Mouse (Mus musculus) heart, embryonic 16.5 days (tissue): ENCODE results near the gene Sema4c. TPM values are rescaled to one million over a fixed set of nuclear protein-coding genes. Genes with fewer than 3 reads are reported as not detected.

Source experiments
- ATAC-seq: fragments of 200-750 bp; cut with Nextera tagmentation; replicated peaks from 2 replicates; pipeline ENCODE4 v1.8.0; 2017; ENCODE audit warnings: moderate number of reproducible peaks; ENCODE audit not compliant: insufficient read depth, low FRiP score; ENCODE audit errors: extremely low read depth
- H3K27ac ChIP-seq: fragments of 300-500 bp; sonication (generic); 2 replicates; pipeline ENCODE4 v1.5.1; 2014; ENCODE audit warnings: mild to moderate bottlenecking, low read length, control low read depth, moderate library complexity
- H3K27me3 ChIP-seq: fragments of 300-500 bp; sonication (generic); 2 replicates; pipeline ENCODE4 v1.6.1; 2014; ENCODE audit warnings: low read length, mixed read lengths; ENCODE audit not compliant: control insufficient read depth, insufficient read depth
- H3K36me3 ChIP-seq: fragments of 300-500 bp; sonication (generic); 2 replicates; pipeline ENCODE4 v1.6.1; 2014; ENCODE audit not compliant: control insufficient read depth, insufficient read depth
- H3K4me1 ChIP-seq: fragments of 300-500 bp; sonication (generic); 2 replicates; pipeline ENCODE4 v1.6.1; 2014; ENCODE audit warnings: low read length, mixed read lengths; ENCODE audit not compliant: control insufficient read depth, insufficient read depth
- H3K4me2 ChIP-seq: fragments of 300-500 bp; sonication (generic); 2 replicates; pipeline ENCODE4 v1.6.1; 2014; ENCODE audit warnings: low read depth, mild to moderate bottlenecking, control low read depth, low read length
- H3K4me3 ChIP-seq: fragments of 300-500 bp; sonication (generic); 2 replicates; pipeline ENCODE4 v1.5.1; 2014; ENCODE audit warnings: mild to moderate bottlenecking, control low read depth, low read length
- H3K9ac ChIP-seq: fragments of 300-500 bp; sonication (generic); 2 replicates; pipeline ENCODE4 v1.6.1; 2014; ENCODE audit warnings: low read length, control low read depth
- H3K9me3 ChIP-seq: fragments of 300-500 bp; sonication (generic); replicated peaks from 2 replicates; pipeline ENCODE4 v1.6.1; 2016; ENCODE audit warnings: low read length; ENCODE audit not compliant: control insufficient read depth
- WGBS: fragments of 180-500 bp; shearing (Covaris S2); extraction: QIAGEN DNeasy Blood & Tissue Kit; methylation state at CpG from one replicate; pipeline ENCODE4 v1.1.7; 2014; 5-methylcytosine and 5-hydroxymethylcytosine counted together
- polyA plus RNA-seq: library from polyadenylated mRNA; unstranded; fragments of >200 nt; fragmentation: Nextera tagmentation; extraction: Ambion mirVana; gene quantifications from 2 replicates; pipeline ENCODE4 v1.2.1, GENCODE M21; 2015

The Sema4c gene
- polyA plus RNA-seq, 1 experiment from 2014 or later: 7.8 TPM

- Histone ChIP-seq H3K27me3 (no peaks in the 10 kb centered on the region), H3K27ac (no peak overlapping the region), H3K9me3 (no peaks in the 10 kb centered on the region), H3K4me3 (no peak overlapping the region), H3K36me3 (no peaks in the 10 kb centered on the region), H3K9ac (no peak overlapping the region), H3K4me2 (no peak overlapping the region), H3K4me1 (peaks cover 37% of the 10 kb centered on the region)
- 29% methylated on average over 1 of the region's 1 CpGs for WGBS
- no peak for ATAC-seq
Observed at GRCm38 (mm10) chr1:36593099-36593498, 35.0 kb upstream of the Sema4c start.

GRCm38 (mm10) chr1:36591408-36591807 is 33.3 kb upstream of the Sema4c start:
- Histone ChIP-seq H3K4me3 (no peak overlapping the region), H3K4me1 (peaks cover 37% of the 10 kb centered on the region), H3K27ac (no peak overlapping the region), H3K4me2 (no peak overlapping the region), H3K27me3 (no peaks in the 10 kb centered on the region), H3K9ac (no peak overlapping the region), H3K9me3 (no peaks in the 10 kb centered on the region), H3K36me3 (no peaks in the 10 kb centered on the region)
- 39% methylated on average over 2 of the region's 2 CpGs for WGBS
- ATAC-seq: no peak

GRCm38 (mm10) chr1:36590664-36591063 is 32.5 kb upstream of the Sema4c start:
- ATAC-seq: no peak
- Histone ChIP-seq H3K9ac (no peak overlapping the region), H3K27ac (no peak overlapping the region), H3K4me2 (no peak overlapping the region), H3K4me1 (peaks cover 30% of the 10 kb centered on the region), H3K36me3 (no peaks in the 10 kb centered on the region), H3K27me3 (no peaks in the 10 kb centered on the region), H3K9me3 (no peaks in the 10 kb centered on the region), H3K4me3 (no peak overlapping the region)
- WGBS: 72% methylated on average over 9 of the region's 9 CpGs

- Histone ChIP-seq H3K4me1 (peaks cover 27% of the 10 kb centered on the region), H3K4me3 (no peak overlapping the region), H3K36me3 (no peaks in the 10 kb centered on the region), H3K4me2 (no peak overlapping the region), H3K27ac (peak overlapping the region; percentile 75), H3K9ac (peak overlapping the region; percentile 54), H3K27me3 (no peaks in the 10 kb centered on the region), H3K9me3 (no peaks in the 10 kb centered on the region)
- ATAC-seq: peak; percentile 75
- 22% methylated on average over 6 of the region's 6 CpGs for WGBS
Observed at GRCm38 (mm10) chr1:36589486-36589885, 31.3 kb upstream of the Sema4c start.

GRCm38 (mm10) chr1:36588476-36589450 is 30.6 kb upstream of the Sema4c start:
- Histone ChIP-seq H3K4me3 (no peak overlapping the region), H3K4me1 (peaks cover 34% of the 10 kb centered on the region), H3K4me2 (no peak overlapping the region), H3K9ac (peak overlapping the region; percentile 54), H3K9me3 (no peaks in the 10 kb centered on the region), H3K27ac (peak overlapping the region; percentile 75), H3K36me3 (no peaks in the 10 kb centered on the region), H3K27me3 (no peaks in the 10 kb centered on the region)
- ATAC-seq: peak; percentile 59
- 56% methylated on average over 13 of the region's 13 CpGs for WGBS

GRCm38 (mm10) chr1:36587860-36588259 is 29.7 kb upstream of the Sema4c start:
- H3K9me3 ChIP-seq: no peaks in the 10 kb centered on the region
- H3K27me3 ChIP-seq: no peaks in the 10 kb centered on the region
- H3K27ac ChIP-seq: no peak overlapping the region
- no peaks in the 10 kb centered on the region for H3K36me3 ChIP-seq
- peaks cover 33% of the 10 kb centered on the region for H3K4me1 ChIP-seq
- no peak overlapping the region for H3K9ac ChIP-seq
- H3K4me3 ChIP-seq: no peak overlapping the region
- WGBS: 87% methylated on average over 6 of the region's 6 CpGs
- no peak overlapping the region for H3K4me2 ChIP-seq
- no peak for ATAC-seq

GRCm38 (mm10) chr1:36586288-36586687 is 28.1 kb upstream of the Sema4c start:
- H3K27me3 ChIP-seq: no peaks in the 10 kb centered on the region
- H3K27ac ChIP-seq: no peak overlapping the region
- H3K9me3 ChIP-seq: no peaks in the 10 kb centered on the region
- H3K4me2 ChIP-seq: no peak overlapping the region
- no peak overlapping the region for H3K9ac ChIP-seq
- 67% methylated on average over 4 of the region's 4 CpGs for WGBS
- no peak for ATAC-seq
- peaks cover 29% of the 10 kb centered on the region for H3K4me1 ChIP-seq
- H3K36me3 ChIP-seq: no peaks in the 10 kb centered on the region
- no peak overlapping the region for H3K4me3 ChIP-seq

GRCm38 (mm10) chr1:36583408-36584116 is 25.4 kb upstream of the Sema4c start:
- Histone ChIP-seq H3K9me3 (no peaks in the 10 kb centered on the region), H3K4me1 (peaks cover 37% of the 10 kb centered on the region), H3K9ac (no peak overlapping the region), H3K4me2 (no peak overlapping the region), H3K36me3 (no peaks in the 10 kb centered on the region), H3K27ac (no peak overlapping the region), H3K27me3 (no peaks in the 10 kb centered on the region), H3K4me3 (no peak overlapping the region)
- WGBS: 76% methylated on average over 8 of the region's 8 CpGs
- no peak for ATAC-seq

GRCm38 (mm10) chr1:36582211-36582610 is 24.1 kb upstream of the Sema4c start:
- Histone ChIP-seq H3K4me2 (no peak overlapping the region), H3K9me3 (no peaks in the 10 kb centered on the region), H3K9ac (no peak overlapping the region), H3K36me3 (no peaks in the 10 kb centered on the region), H3K27me3 (no peaks in the 10 kb centered on the region), H3K4me3 (no peak overlapping the region), H3K4me1 (peaks cover 34% of the 10 kb centered on the region), H3K27ac (no peak overlapping the region)
- no peak for ATAC-seq
- WGBS: 70% methylated on average over 8 of the region's 8 CpGs
